Mouse (Mus musculus) spleen, postnatal 4 days (tissue): ENCODE measurements around the gene Ddit4l.
"Not testable (repeated sequence)": the region's sequence is repeated elsewhere in the genome, so short reads cannot be mapped to it uniquely, and the experiment has no call there.

Experiments
- DNase-seq, 2 experiments: peaks; one replicate each; pipeline ENCODE4 v3.0.0; 2022; ENCODE audit warnings: low spot score in 2 of 2

Ddit4l gene

GRCm38 (mm10) chr3:137647427-137648100, 26.2 kb downstream of the Ddit4l start:
- no peak for DNase-seq

GRCm38 (mm10) chr3:137649112-137649511, 27.7 kb downstream of the Ddit4l start:
- DNase-seq, result no peak

- DNase-seq, result no peak
These were observed 31.4 kb downstream of the Ddit4l start for GRCm38 (mm10) chr3:137652853-137653252.

- DNase-seq, result not testable (repeated sequence)
These were observed 49.8 kb downstream of the Ddit4l start, which contains the start of gene Gm21962 for GRCm38 (mm10) chr3:137671224-137671623. Gene Gm21962, plus strand, starts transcription at chr3:137671524.
